Mouse (Mus musculus): Measurements from ENCODE around the gene Fmn2. TPM values are rescaled to one million over a fixed set of nuclear protein-coding genes. Genes with fewer than 3 reads are reported as not detected.

Fmn2 gene
- polyA plus RNA-seq (2012; rRNA removed) = 0.61 and 0.89 TPM in 2 replicates

GRCm38 (mm10) chr1:174501661-174502030 lies at the start of gene Fmn2:
TSS of gene Fmn2 (plus strand) at chr1:174501825.

Other genes starting within 250 kb of the Fmn2 start
- gene Olfr419, start 249.8 kb upstream of the Fmn2 start, polyA plus RNA-seq (2012; rRNA removed) = not detected in 2 replicates
- gene Mptx1, start 171.3 kb upstream of the Fmn2 start, polyA plus RNA-seq (2012; rRNA removed) = not detected in 2 replicates
- gene Olfr417, start 136.7 kb upstream of the Fmn2 start, polyA plus RNA-seq (2012; rRNA removed) = not detected in 2 replicates
- not detected in 2 replicates for gene Olfr248, start 110.8 kb upstream of the Fmn2 start, polyA plus RNA-seq (2012; rRNA removed)
- not detected in 2 replicates for gene Olfr414, start 77.8 kb upstream of the Fmn2 start, polyA plus RNA-seq (2012; rRNA removed)
- gene Olfr220, start 59.7 kb upstream of the Fmn2 start, polyA plus RNA-seq (2012; rRNA removed) = not detected in 2 replicates

Data from ovary, adult 2 months (tissue).